Mouse (Mus musculus): ENCODE measurements at regions not wholly inside any gene's neighbourhood (a gene's known extent, or its start where the extent isn't known, plus 50 kb on each side); places are given as distances from the start of the nearest gene placed in this dataset.

GRCm38 (mm10) chr17:50438960-50439359, 70.2 kb upstream of the Plcl2 start:
- no peak for DNase-seq (ENCODE audit: low spot score)

- DNase-seq (ENCODE audit: low spot score) = no peak
Measured at GRCm38 (mm10) chr17:50439365-50439764, 69.8 kb upstream of the Plcl2 start.

GRCm38 (mm10) chr17:50442062-50442461, 67.1 kb upstream of the Plcl2 start:
- no peak for DNase-seq (ENCODE audit: low spot score)

- DNase-seq (ENCODE audit: low spot score) = no peak
Measured at GRCm38 (mm10) chr17:50442905-50443304, 66.3 kb upstream of the Plcl2 start.

- DNase-seq (ENCODE audit: low spot score) = no peak
Measured at GRCm38 (mm10) chr17:50443376-50444022, 65.7 kb upstream of the Plcl2 start.

- no peak for DNase-seq (ENCODE audit: low spot score)
Measured at GRCm38 (mm10) chr17:50444023-50444389, 65.2 kb upstream of the Plcl2 start.

GRCm38 (mm10) chr17:50448693-50449092, 60.5 kb upstream of the Plcl2 start:
- no peak for DNase-seq (ENCODE audit: low spot score)

- no peak for DNase-seq (ENCODE audit: low spot score)
Measured at GRCm38 (mm10) chr17:50451606-50452005, 57.6 kb upstream of the Plcl2 start.

- no peak for DNase-seq (ENCODE audit: low spot score)
Measured at GRCm38 (mm10) chr17:50453524-50453923, 55.7 kb upstream of the Plcl2 start.

- no peak for DNase-seq (ENCODE audit: low spot score)
Measured at GRCm38 (mm10) chr17:50453956-50454355, 55.2 kb upstream of the Plcl2 start.

GRCm38 (mm10) chr17:50454917-50455316, 54.3 kb upstream of the Plcl2 start:
- no peak for DNase-seq (ENCODE audit: low spot score)

- DNase-seq (ENCODE audit: low spot score) = no peak
Measured at GRCm38 (mm10) chr17:50455719-50456118, 53.5 kb upstream of the Plcl2 start.

- no peak for DNase-seq (ENCODE audit: low spot score)
Measured at GRCm38 (mm10) chr17:50457053-50457697, 52.0 kb upstream of the Plcl2 start.

GRCm38 (mm10) chr17:50458232-50458631, 51.0 kb upstream of the Plcl2 start:
- DNase-seq (ENCODE audit: low spot score) = no peak

All from T-cell, adult 2 months (primary cell).